In genomic region chr12:26906126-26906525, GRCm38 (mm10) we compare ENCODE assay signal across 33 mouse cellular contexts.
"Had no signal": no experiment of that assay in that cellular context is flagged by ENCODE, and none has a peak within 500 bp of the region (broad histone marks: within the 10 kb centered on the region; RNA-seq: fewer than 3 reads in every experiment).

No protein-coding gene starts in this region.

- H3K4me2 ChIP-seq: limb, embryonic 12.5 days; limb, embryonic 13.5 days; limb, embryonic 15.5 days; liver, embryonic 11.5 days; liver, embryonic 12.5 days; liver, embryonic 13.5 days; liver, embryonic 15.5 days; lung, embryonic 14.5 days; lung, embryonic 15.5 days; midbrain, embryonic 11.5 days; midbrain, embryonic 12.5 days; midbrain, embryonic 13.5 days; midbrain, embryonic 15.5 days; neural tube, embryonic 12.5 days; neural tube, embryonic 13.5 days had no signal

- H3K4me3 ChIP-seq: limb, embryonic 10.5 days; limb, embryonic 12.5 days; limb, embryonic 13.5 days; limb, embryonic 15.5 days; liver, embryonic 12.5 days; liver, embryonic 13.5 days; liver, embryonic 15.5 days; lung, embryonic 15.5 days; megakaryocyte, embryonic 14.5 days; midbrain, embryonic 10.5 days; midbrain, embryonic 12.5 days; midbrain, embryonic 13.5 days; midbrain, embryonic 15.5 days; myocyte; neural tube, embryonic 12.5 days; neural tube, embryonic 13.5 days had no signal

- H3K27ac ChIP-seq: limb, embryonic 10.5 days; limb, embryonic 12.5 days; limb, embryonic 13.5 days; limb, embryonic 15.5 days; liver, embryonic 12.5 days; liver, embryonic 13.5 days; liver, embryonic 14.5 days; liver, embryonic 15.5 days; lung, embryonic 15.5 days; macrophage; midbrain, embryonic 10.5 days; midbrain, embryonic 12.5 days; midbrain, embryonic 13.5 days; midbrain, embryonic 15.5 days; neural tube, embryonic 12.5 days; neural tube, embryonic 13.5 days had no signal

- H3K27me3 ChIP-seq: limb, embryonic 12.5 days; limb, embryonic 13.5 days; limb, embryonic 15.5 days; liver, embryonic 12.5 days; liver, embryonic 13.5 days; liver, embryonic 15.5 days; lung, embryonic 15.5 days; megakaryocyte, embryonic 14.5 days; midbrain, embryonic 12.5 days; midbrain, embryonic 13.5 days; midbrain, embryonic 15.5 days; neural tube, embryonic 12.5 days; neural tube, embryonic 13.5 days had no signal

- H3K9me3 ChIP-seq: limb, embryonic 10.5 days; limb, embryonic 12.5 days; limb, embryonic 13.5 days; limb, embryonic 15.5 days; liver, embryonic 12.5 days; liver, embryonic 13.5 days; liver, embryonic 15.5 days; lung, embryonic 15.5 days; midbrain, embryonic 10.5 days; midbrain, embryonic 12.5 days; midbrain, embryonic 13.5 days; midbrain, embryonic 15.5 days; neural tube, embryonic 12.5 days; neural tube, embryonic 13.5 days had no signal

- DNase-seq: left cerebral cortex, postnatal 4 days; liver; liver, embryonic 13.5 days; liver, postnatal 0 days; lung, adult 18-20 months; lung, adult 2 months; lung, embryonic 14.5 days; lung, postnatal 10 days; lung, postnatal 14 days; lung, postnatal 36 days; lung, postnatal 4 days; midbrain, embryonic 14.5 days had no signal

- H3K36me3 ChIP-seq: limb, embryonic 10.5 days; limb, embryonic 12.5 days; limb, embryonic 13.5 days; limb, embryonic 15.5 days; liver, embryonic 12.5 days; liver, embryonic 13.5 days; liver, embryonic 15.5 days; lung, embryonic 15.5 days; midbrain, embryonic 10.5 days; midbrain, embryonic 12.5 days; midbrain, embryonic 13.5 days; midbrain, embryonic 15.5 days; neural tube, embryonic 12.5 days; neural tube, embryonic 13.5 days had no signal

- ATAC-seq: liver, embryonic 12.5 days; liver, postnatal 0 days; lung, postnatal 0 days; midbrain, embryonic 13.5 days; midbrain, embryonic 15.5 days; midbrain, embryonic 16.5 days had no signal

- H3K9ac ChIP-seq: limb, embryonic 12.5 days; limb, embryonic 13.5 days; limb, embryonic 15.5 days; liver, embryonic 12.5 days; liver, embryonic 13.5 days; liver, embryonic 14.5 days; liver, embryonic 15.5 days; liver, postnatal 0 days; lung, embryonic 14.5 days; lung, embryonic 15.5 days; midbrain, embryonic 12.5 days; midbrain, embryonic 13.5 days; midbrain, embryonic 15.5 days; neural tube, embryonic 12.5 days; neural tube, embryonic 13.5 days had no signal

- H3K4me1 ChIP-seq: liver, embryonic 12.5 days; liver, embryonic 13.5 days; liver, embryonic 15.5 days; lung, embryonic 15.5 days; megakaryocyte, embryonic 14.5 days had no signal
